Mouse (Mus musculus): Measurements from ENCODE around the gene Rnd2. TPM values are rescaled to one million over a fixed set of nuclear protein-coding genes. Genes with fewer than 3 reads are reported as not detected.
A peak's percentile ranks its signal among the peaks of the same experiment; 100 is the strongest.
"Not testable (repeated sequence)": the region's sequence is repeated elsewhere in the genome, so short reads cannot be mapped to it uniquely, and the experiment has no call there.

Rnd2 gene
- total RNA-seq (2021) = 1 to 10 TPM; 6.5 to 8.4 TPM

DNA sequence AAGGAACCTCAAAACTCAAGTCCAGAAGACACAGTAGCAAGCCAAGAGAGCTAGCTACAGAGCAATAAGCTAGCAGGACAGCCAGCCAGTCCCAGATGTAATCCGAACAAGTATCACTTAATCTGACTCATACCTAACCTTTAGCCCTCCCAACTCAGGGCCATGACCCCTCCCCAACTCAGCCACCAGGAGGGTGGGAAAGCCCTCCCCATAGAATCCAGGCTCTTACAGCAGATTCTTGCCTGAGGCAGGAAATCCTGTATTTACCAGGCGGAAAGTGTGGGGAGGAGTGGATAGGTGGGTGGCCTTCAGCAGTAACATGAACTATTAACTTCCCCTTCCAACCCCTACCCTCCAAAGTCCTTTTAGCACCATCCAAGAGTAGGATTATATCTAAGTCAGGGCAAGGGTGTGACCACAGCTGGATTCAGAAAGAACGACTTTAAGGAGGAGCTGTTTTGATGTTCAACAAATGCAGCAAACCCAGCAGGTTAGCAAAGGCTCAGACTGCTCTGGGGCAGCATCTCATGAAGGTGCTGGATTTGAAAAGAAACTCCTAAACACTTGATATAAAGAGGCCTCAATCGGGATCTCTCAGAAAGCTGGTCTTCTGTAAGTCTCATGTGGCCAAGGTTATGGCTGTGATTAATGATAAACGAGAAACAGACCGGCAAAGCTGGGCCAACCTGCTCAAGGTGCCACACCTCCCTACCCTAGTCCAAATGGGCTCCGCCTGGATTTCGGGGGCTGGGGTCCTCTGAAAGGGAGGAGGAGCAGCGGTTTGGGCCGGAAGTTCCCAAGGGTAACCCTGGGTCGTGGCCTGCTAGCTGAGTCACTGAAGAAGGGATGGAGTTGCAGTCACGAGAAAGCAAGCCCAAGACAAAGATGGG lies at the start of gene Rnd2:
Gene Rnd2 (plus strand): TSS at position 789 of the 890 bp plus-strand sequence.
- peak in 1 of 2 experiments; percentile 36 for DNase-seq
- intact Hi-C loops (cut with DNase I) = loop anchor here (5.0 kb wide), 1 partner anchor 88 kb away; the partner anchor contains the start of genes Brca1 and Nbr1

DNA sequence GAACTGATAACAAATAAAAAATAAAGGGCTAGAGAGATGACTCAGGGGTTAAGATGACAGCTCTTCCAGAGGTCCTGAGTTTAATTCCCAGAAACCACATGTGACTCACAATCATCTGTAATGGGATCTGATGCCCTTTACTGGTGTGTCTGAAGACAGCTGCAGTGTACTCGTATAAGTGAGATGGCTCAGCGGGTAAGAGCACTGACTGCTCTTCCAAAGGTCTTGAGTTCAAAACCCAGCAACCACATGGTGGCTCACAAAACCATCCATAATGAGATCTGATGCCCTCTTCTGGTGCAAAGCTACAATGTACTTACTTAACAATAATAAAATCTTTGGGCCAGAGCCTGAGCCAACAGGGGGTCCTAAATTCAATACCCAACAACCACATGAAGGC lies 49.5 kb upstream of the Rnd2 start:
- DNase-seq = no peak
- intact Hi-C loops (cut with DNase I) = no loop called here

DNA sequence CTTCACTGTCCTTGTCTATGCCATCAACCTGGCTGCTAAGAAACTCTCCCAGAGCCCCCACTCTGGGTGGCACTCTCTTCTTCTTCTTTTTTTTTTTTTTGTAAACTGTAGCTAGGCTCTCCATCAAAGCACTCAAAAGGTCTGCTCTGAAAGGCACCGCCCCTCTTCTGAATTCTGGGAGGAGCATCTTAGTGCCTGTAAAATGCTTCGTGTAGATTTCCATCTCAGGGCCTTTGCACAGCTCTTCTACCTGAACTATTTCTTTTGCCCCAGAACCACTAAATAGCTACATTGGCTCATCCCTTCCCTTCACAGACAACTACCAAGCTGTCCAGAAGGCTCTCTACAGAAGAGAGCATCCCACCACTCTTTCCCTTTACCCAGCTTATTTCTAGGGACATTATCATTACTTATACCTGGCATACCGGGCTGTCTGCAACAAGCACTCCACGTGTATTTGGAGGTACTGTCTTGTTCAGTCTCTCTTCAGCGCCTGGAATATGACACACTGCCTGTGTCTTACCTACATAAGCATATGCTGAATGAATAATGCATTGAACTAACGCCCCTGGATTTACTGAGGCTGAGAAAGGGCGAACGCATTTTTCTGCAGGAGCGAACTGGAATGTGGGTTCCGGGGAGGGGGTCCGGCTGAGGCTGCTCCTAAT lies 48.2 kb upstream of the Rnd2 start:
- DNase-seq = no peak
- intact Hi-C loops (cut with DNase I) = no loop called here

DNA sequence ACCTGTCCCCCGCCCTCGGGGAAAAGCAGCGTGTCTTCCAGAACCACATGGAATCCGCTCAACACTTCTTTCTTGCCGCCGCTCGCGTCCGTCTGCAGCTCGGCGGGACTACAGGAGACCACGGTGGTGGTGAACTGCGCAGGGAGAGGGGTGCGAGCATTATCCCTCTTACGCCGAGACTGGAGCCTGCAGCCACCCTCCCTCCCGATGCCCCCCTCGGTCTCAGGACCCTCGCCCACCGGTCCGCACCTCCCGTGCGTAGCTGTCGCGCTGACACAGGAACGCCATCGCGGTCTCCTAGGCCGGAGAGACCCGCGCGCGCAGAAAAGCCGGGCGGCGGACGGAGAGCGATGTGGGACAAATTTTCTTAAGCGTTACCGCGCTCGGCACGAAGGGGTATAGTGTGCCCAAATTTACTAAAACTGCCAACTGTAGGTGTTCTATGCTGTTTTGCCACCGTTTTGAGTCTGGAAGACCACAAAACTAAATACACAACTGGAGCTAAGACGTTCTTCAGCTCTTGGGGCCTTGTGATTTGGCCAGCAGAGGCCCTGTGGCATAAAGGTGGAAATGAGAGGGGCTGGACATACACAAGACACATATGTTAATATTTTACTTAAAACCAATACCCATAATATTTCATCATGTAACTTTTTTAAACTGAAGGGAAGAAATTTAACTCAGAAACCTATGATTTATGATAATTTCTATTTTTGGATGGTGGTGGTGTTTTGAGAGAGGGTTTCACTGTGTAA lies 47.5 kb upstream of the Rnd2 start, which contains the start of gene Aarsd1:
Gene Aarsd1 (minus strand): TSS at position 515 of the 755 bp plus-strand sequence.
- intact Hi-C loops (cut with DNase I) = no loop called here
- peak; percentile 91 to 93 for DNase-seq

DNA sequence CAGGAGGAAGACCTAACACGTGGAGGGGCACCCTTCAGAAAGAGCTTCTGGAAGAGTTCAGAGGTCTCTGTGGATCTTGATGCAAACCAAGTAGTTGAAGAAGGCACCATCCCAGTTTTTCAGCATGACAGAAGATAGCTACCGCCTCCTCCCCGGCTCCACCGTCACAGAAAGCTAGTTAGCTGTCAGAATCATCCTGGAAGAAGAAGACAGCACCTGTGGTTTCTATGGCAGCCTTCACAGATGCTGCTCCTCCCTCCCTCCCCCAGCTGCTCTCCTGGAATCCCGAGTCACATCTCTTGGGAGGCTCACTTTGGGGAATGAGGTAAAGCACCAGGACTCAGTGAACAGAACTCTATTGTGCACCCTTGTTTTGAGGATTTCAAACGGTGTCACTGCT lies 45.8 kb upstream of the Rnd2 start:
- intact Hi-C loops (cut with DNase I) = no loop called here
- DNase-seq = no peak

DNA sequence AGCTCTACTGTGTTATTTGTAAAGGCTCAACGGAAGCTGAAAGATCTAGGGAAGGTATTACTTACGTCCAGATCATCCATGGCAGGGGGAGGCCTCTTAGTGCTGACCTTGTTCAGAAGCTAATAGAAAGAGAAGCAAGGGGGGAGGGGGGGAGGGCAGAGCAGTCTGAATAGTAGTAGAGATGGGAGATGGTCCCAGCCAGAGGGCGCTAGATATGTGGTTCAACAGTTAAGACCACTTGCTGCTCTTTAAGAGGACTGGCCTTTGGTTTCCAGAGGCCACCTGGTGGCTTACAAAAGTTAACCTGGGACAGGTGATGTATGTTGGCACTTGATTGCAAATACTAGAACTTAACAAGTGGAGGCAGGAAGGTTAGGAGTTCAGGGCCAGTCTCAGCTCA lies 45.2 kb upstream of the Rnd2 start:
- intact Hi-C loops (cut with DNase I) = no loop called here
- DNase-seq = no peak

DNA sequence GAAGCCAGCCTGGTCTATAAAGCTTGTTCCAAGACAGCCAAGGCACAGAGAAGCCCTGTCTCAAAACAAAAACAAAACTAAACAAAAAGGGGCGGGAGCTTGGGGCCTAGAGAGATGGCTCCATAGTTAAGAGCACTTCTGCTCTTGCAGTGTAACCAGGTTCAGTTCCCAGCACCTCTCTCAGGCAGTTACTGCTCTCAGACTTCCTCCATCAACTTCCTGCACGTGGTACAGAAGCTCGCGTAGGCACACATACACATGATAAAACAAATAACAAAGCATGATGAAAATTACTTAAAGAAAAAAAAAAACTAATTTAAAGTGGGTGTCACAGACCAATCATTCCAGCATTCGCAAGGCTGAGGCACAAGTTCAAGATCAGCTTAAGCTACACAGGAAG lies 44.7 kb upstream of the Rnd2 start:
- no peak for DNase-seq
- intact Hi-C loops (cut with DNase I) = no loop called here

DNA sequence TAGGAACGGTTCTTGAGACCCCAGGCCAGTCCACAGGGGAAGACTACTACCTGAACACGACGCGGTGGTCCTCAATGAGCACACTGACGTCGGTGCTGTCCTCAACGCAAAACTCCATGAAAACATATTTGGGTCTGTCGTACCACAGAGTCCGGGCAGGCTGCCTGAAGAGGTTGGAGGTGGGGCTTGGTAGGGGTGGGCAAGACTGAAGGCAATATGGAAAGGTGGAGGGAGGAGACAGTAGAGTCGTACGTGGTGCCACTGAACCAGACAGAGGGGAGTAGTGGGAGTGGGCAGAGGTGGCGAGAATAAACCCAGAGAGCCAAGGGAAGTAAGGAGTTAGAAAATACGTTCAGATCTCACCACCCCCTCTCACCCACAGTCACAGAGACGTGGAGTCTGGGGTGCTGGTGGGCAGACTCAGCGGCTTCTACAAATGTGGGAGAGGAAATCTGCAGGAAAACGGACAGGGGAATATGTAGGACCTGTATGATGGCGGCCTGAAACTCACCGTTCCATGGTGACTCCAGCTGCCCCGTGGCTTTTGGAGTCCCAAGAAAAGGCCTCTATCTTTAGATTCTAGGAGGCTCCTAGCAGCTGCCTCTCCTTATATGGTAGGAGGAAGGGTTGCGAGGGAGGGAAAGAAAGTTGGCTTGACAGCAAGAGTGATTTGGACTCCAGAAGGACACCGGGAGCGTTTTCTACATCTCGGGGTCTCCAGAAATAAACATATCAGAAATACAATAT lies 40.5 kb upstream of the Rnd2 start, which contains the start of gene Gm27029:
Gene Gm27029 (minus strand): TSS at position 692 of the 747 bp plus-strand sequence.
- intact Hi-C loops (cut with DNase I) = no loop called here
- DNase-seq = peak; percentile 52 to 54

DNA sequence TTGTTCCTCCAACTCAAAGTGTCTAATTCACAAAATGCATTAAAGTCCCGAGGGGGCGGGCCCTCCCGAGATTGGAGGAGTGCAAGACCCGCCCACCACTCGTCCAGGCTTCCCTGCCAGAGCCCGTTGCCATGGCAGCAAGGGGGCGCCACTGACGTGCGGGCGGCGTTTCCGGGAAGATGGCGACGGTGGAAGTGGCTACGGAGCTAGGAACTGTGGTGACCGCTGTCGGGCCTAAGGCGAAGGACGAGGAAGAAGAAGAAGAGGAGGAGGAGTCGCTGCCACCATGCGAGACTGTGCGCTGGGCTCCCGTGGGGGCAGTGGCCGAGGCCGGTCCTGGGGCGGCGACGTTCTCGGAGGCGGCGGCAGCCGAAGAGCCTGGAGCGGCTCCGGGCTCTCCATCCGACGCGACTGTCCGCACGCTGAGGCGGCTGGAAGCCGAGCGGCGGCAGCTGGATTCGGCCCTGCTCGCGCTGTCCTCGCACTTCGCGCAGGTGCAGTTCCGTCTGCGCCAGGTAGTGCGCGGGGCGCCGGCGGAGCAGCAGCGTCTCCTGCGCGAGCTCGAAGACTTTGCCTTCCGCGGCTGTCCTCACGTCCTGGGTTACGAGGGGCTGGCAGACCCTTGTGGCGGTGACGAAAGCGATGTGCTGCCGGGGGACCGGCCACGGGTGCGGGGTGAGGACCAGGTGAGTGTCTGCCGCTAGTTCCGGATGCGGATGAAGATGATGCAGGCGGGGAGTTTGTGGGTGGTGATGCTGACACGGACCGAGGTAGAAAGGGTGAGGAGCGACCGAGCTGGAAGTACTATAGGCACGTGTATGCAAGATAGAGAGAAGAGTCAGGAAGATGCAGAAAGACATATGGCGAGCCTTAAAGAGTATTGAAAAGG lies 39.6 kb upstream of the Rnd2 start, which contains the start of the genes Rundc1 and Ptges3l:
Gene Rundc1 (plus strand): TSS at position 161 of the 889 bp plus-strand sequence.
Gene Ptges3l (minus strand): TSS at position 409 of the 889 bp plus-strand sequence.
- intact Hi-C loops (cut with DNase I) = no loop called here
- peak; percentile 99 for DNase-seq

DNA sequence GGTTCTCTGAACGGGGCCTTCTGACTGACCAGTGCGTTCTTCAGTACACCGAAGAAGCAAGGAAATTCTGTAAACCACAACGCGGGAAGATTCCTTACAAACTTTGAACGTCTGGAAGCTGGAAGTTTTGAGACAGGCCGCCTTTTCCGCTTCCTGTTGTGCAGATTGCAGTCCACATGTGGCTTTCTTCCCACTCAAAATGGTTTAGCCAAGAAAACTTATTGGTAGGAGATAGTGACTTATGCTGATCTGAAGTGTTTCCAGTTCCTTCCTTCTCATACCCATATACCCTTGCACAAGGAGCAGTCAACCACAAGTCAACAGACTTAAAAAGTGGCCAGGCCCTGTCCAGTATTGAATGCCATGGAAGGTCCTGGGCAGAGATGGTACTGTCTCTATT lies 38.6 kb upstream of the Rnd2 start:
- no peak for DNase-seq
- intact Hi-C loops (cut with DNase I) = no loop called here

DNA sequence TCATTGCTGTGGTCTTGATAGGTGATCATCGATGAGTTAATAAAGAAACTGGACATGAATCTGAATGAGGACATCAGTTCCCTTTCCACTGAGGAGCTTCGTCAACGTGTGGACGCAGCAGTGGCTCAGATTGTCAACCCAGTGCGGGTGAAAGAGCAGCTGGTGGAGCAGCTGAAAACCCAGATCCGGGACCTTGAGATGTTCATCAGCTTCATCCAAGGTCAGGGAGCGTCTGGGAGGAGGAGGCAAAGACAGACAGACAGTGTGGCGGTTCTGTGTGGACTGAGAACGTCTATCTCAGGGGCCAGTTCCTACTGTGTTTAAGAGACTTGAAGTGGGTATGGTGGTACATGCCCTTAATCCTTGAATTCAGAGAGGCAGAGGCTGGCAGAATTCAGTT lies 33.5 kb upstream of the Rnd2 start:
- intact Hi-C loops (cut with DNase I) = no loop called here
- DNase-seq = no peak

DNA sequence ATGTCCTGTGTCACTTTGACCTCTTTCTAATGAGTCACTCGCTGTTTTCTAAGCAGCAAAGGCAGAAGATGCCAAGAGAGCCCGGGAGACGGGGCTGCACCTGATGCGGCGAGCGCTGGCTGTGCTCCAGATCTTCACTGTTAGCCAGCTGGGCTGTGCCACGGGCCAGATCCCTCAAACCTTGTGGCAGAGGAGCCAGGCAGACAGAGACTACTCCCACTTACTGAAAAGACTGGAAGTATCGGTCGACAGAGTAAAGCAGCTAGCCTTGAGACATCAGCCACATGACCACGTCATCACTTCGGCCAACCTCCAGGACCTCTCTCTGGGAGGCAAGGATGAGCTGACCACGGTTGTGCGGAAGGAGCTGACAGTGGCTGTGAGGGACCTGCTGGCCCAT lies 31.4 kb upstream of the Rnd2 start:
- no peak for DNase-seq
- intact Hi-C loops (cut with DNase I) = no loop called here

DNA sequence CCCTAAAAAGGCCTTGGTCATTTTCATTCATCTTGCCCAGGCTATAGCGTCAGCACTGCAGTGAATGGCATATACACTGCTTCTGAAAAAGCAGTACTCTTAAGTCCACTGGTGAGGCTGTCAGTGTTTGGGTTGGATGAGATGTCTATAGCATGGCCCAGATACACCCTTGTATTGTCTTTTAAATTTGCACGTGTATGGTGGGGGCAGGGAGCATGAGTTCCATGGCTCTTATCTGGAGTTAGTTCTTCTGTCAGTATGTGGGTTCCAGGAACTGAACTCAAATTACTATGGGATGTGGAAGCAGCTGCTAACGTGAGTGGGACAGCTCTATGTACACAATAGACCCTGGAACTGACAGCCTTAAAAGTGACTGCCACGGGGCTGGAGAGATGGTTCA lies 29.0 kb upstream of the Rnd2 start:
- no peak for DNase-seq
- intact Hi-C loops (cut with DNase I) = no loop called here

DNA sequence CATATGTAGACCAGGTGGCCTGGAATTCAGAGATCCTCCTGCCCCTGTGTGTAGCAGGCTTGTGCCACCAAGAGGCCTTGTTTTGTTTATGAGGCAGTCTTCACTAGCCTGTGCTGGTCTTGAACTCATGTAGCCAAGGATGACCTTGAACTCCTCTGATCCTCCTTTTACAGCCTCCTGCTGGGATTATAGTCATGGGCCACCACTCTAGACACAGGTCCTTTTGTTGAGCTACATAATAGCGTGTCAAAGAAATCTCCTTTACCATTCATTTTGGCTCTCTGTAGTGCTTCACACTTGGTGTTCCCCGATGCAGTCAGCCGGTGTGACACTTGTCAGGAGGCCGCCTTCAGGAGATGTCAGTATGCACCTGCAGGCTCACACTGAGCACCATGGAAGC lies 27.9 kb upstream of the Rnd2 start:
- no peak for DNase-seq
- intact Hi-C loops (cut with DNase I) = no loop called here

DNA sequence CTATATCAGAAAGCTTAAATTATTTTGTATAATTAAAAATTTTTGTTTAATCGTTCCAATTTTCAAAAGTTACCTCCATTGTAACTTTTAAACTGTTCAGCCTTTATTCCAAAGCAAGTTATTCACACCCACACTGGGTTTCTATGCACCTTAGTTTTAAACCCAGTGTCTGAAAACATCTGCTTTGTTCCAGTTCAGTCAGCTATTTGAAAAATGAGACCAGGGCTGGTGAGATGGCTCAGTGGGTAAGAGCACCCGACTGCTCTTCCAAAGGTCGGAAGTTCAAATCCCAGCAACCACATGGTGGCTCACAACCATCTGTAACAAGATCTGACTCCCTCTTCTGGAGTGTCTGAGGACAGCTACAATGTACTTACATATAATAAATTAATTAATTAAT lies 26.8 kb upstream of the Rnd2 start:
- intact Hi-C loops (cut with DNase I); DNase-seq: not testable (repeated sequence)

DNA sequence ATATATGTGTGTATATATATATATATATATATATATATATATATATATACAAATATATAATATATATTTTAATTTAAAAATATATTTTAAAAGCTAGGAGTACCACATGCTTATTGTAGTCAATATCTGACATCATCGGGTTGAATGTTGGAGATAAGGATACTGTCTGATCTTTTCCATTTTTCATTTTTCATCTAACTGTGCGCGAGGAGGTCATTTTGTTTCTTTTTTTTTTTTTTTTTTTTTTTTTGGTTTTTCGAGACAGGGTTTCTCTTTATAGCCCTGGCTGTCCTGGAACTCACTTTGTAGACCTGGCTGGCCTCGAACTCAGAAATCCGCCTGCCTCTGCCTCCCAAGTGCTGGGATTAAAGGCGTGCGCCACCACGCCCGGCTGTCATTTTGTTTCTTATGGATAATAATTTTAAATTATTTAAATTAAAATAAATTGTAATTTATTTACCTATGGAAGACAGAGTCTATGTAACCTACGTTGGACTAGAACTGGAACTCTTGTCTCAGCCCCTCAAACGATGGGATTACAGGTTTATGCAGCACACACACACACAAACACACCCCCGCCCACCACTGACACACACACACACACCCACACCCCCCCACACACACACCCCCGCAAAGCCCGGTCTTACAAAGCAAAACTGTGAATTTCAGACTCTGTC lies 23.2 kb upstream of the Rnd2 start:
- DNase-seq; intact Hi-C loops (cut with DNase I): not testable (repeated sequence)

DNA sequence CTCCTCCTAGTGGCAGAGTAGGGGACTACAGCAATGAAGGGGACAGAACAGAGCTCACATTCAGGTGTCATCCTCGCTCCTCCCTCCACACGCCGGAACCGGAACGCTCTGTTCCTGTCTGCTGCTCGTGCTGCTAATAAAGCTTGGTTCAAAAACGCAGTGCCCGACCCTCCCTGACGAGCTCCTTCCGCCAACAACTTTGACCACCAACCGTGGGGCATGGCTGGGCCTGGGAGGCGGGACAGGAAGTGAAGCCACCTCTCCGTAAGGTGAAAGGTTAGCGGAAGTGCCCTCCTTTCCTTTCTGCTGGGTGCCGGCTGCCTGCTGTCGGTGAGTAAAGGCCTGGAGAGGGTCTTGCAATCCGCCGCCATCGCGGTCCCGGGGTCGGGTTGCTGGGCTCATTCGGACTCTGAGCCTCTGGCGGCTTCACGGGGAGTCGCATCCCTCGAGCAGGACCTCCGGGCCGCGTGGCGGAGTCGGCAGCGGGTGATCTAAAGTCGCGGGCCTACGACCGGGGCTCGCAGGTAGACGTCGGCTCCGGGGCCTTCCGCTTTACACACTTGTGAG lies 22.6 kb upstream of the Rnd2 start, which contains the start of gene Rpl27:
Gene Rpl27 (plus strand): TSS at position 172 of the 567 bp plus-strand sequence.
- intact Hi-C loops (cut with DNase I) = no loop called here
- peak; percentile 98 for DNase-seq

DNA sequence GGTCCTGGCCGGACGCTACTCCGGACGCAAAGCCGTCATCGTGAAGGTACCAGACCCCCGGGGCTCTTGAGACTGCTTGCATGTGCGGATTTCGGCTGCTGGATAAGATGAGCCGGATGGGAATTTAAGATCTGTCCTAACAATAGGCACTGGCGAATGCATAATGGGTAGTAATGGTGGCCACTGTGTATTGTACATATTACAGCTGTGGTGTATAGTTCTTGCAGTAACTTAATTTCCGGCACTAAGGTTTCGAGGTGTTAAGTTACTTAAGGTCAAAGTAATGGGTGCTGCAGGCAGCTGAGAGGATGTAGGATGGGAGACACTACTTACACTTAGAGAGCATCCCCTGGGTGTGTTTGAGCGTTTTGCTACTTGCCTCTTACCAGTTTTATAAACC lies 22.0 kb upstream of the Rnd2 start:
- intact Hi-C loops (cut with DNase I) = no loop called here
- DNase-seq = no peak
